Mouse (Mus musculus) cerebellum, adult 9-11 months (tissue): Measurements from ENCODE around the gene Pdzd7.

Source experiments
- DNase-seq: peaks from one replicate; pipeline ENCODE4 v3.0.0; 2022

The Pdzd7 gene

DNA sequence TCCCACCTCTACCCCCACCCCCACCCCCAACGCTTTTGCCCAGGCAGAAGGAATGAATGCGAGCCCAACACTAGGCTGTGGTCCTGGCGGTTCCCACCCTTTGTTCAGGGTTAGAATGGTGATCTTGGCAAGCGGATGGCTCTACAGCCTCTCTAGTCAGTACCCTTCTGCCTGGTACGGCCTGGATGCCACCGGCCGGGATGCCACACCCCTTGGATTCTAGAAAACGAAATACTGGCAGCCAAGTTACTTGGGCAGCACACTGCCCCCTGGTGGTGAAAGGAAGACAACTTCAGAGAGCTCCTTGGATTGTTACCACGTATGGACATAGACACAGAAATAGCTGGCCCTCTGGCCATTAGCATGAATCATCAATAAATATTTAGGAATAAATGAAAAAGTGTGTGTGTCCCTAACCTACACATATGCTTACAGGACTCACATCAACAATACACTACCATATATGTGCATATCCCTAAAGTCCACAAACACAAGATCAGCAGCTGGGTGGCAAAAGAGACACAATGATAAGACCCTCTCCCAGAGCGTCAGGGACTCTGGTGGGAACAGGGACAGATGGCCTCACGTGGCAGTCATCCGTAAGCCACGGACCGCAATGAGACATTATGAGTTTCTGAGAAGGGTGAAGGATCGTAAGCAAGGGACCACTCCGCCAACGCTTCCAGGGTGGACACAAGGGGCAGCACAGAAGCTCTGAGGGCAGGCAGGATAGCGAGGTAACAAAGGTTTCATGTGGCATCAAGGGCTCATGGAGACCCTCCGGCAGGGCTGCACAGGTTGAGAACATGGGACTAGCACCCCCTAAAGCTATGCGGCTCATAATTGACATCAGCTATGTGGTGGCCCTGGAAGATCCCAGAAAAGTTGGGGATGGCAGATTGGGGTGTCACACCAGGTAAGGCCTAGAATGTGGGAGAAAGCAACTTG is 14.5 kb downstream of the Pdzd7 start:
- DNase-seq = peak; percentile 89

DNA sequence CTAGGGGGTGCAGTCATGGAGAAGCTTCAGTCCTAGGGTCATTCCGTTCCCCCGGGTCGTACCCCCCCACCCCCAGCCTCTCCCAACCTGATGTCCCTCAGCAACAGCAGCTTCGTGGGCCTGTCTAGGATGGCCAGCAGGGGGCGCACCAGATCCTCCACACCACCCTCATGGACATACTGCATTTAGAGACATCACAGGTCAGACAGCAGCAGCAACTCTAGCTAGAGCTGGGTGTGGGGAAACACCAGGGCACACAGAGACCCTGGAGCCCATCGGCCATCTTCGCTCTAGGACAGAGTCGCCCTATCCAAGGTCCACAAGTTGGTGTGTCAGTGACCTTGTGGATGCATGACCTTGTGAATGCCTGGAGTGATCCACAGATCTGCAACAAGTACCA is 15.4 kb downstream of the Pdzd7 start:
- DNase-seq = peak; percentile 79

DNA sequence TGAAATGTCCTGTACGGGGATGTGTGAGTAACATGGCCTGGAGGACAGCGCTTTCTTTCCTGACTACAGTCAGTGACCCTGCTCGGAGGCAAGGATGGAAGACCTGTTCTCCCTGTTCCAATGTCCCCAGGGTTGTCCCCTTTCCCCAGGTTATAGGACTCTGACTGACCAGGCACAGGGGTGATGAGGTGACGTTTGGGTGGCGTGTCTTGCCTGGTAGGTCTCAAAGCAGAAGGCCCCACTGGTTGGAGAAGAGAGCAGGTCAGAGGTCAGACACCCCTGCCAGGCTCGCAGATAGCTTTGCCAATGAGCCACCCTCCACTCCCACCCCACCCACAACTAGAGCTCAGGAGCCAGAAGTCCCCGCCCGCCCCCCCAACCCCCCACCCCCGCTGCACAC is 15.9 kb downstream of the Pdzd7 start:
- peak; percentile 56 for DNase-seq

DNA sequence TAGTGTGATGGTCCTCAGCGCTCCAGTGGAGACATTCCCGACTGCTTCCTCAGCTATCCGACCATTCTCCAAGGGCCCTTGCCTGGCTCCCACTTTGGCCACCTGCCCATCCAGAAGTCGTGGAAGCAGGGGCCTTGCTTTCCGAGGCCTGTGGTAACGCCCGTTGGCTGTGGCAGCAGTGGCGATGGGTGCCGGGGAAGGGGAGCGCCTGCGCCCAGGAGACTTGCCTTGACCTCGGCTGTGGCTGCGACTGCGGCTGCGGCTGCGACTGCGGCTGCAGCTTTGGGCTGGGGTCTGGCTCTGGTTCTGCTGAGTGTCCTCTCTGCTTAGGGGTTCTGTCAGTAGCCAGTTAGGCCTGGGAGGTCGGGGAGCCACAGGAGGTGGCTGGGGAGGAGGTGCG is 16.8 kb downstream of the Pdzd7 start:
- DNase-seq = peak; percentile 52

DNA sequence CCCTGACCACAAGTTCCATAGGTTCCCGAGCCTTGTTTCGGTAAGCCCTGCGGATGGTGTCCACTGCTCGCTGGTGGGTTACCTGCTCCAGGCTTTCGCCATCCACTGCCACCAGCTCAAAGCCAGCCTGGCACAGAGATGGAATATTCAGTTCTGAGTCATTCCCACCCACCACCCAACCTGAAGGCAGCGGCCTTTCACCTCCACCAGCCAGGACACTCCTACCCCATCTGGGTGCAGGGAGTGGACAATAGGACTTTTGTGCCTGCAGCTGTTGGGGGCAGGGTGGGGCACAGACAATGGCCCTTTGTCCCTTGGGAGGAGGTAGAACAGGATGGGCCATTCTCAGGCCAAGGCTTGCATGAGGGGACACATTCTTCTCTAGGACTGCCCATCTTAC is 17.7 kb downstream of the Pdzd7 start:
- DNase-seq = peak; percentile 64

DNA sequence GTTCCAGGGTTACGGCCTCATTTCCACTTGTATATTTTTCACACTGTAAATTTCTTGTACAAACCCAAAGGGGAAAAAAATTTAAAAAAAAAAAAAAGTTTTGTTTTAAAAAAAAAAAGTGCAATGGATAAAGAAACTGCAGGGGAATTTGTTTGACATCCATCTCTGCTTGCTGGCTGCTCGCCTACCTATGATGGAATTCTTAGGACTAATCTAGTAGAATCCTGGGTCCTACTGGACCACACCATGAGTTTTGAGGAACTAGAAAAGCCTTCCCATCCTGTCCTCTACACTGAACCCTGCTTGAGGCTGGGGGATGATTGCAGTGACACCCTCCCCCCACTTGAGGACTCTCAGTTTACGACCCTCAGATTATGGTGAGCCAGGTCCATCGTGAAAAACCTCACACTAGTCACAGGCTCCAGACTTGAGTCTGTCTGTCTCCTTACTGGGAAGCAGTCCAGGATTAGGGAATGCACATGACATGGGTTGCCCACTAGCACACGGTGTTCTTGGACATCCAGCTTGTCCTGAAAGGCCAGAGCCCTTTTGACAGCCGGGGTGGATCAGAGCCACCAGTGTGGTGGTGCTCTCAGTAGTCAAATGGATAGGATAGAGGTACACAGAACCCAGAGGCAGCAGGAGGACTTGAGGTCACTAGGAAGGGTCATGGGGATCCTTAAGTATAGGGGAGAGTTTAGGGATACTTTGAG is 18.4 kb downstream of the Pdzd7 start:
- DNase-seq = peak; percentile 26

DNA sequence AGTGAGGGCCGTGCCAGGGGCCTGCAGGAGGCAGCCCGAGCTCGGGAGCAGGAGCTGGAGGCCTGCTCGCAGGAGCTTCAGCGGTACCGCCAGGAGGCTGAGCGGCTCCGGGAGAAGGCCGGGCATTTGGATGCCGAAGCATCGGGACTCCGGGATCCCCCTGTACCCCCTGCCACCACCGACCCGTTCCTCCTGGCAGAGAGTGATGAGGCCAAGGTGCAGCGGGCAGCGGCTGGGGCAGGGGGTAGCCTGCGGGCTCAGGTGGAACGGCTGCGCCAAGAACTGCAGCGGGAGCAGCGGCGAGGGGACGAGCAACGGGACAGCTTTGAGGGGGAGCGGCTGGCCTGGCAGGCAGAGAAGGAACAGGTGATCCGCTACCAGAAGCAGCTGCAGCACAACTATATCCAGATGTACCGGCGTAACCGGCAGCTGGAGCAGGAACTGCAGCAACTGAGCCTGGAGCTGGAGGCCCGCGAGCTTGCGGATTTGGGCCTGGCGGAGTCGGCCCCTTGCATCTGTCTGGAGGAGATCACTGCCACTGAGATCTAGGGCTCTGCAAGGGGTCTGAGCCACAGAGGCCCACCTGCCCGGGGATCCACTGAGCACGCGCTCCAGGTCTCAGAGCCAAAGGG is 19.5 kb downstream of the Pdzd7 start:
- DNase-seq = peak; percentile 43

DNA sequence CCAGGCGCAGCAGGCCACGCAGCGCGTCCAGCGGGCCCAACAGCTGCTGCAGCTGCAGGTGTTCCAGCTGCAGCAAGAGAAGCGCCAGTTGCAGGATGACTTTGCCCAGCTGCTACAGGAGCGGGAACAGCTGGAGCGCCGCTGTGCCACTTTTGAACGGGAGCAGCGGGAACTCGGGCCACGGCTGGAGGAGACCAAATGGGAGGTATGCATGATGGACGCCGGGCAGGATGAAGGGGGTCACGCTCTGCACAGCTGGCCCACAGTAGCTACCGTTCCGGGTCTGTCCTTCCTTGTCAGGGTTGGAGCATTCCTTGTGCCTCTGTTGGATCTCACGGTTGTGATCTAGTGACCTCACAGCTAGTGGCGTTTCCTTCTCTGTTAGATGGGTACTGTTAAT is 20.7 kb downstream of the Pdzd7 start:
- DNase-seq = peak; percentile 37

DNA sequence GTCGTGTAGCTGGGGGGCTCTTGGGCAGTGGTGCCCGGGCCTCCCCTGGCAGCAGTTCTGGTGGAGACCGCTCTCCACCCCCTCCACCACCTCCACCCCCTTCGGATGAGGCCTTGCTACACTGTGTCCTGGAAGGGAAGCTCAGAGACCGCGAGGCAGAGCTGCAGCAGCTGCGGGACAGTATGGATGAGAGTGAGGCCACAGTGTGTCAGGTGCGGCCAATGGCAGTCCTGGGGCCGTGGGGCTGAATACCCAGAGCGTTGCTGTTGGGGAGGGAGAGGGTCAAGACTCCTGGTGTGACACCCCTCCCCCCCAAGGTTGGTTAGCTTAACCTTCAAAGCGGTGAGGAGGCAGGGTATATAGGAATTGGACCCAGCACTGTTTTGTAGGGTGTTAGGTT is 21.5 kb downstream of the Pdzd7 start:
- DNase-seq = no peak

DNA sequence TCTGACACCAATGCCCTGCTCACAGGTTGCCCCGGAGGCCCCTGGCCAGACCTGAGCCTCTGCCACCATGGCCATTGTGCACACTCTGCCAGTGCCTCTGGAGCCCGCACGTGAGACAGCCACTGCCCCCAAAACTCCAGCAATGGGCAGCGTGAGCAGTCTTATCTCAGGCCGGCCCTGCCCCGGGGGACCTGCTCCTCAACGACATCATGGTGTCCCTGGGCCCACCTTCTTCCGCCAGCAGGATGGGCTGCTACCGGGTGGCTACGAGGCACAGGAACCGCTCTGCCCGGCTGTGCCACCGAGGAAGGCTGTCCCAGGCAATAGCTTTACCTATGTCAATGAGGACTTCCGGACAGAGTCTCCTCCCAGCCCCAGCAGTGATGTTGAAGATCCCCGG is 24.2 kb downstream of the Pdzd7 start:
- DNase-seq = peak; percentile 40

DNA sequence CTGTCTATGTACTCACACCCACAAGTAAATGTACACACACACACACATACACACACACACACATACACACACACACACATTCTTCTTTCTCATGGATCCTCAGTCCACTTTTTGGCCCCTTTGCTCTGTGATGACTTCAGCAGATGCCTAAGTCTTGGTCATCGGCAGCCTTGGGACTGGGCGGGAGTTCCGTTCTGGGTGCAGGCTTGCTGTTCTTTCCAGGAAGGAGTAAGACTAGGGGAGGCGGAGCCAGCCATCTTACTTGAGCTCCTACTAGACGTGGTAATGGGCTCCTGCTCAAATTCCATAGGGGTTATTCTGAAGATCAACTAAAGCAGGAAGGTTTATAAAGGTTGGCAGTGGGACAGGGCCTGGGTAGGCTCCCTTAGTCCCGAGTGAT is 25.2 kb downstream of the Pdzd7 start:
- no peak for DNase-seq

DNA sequence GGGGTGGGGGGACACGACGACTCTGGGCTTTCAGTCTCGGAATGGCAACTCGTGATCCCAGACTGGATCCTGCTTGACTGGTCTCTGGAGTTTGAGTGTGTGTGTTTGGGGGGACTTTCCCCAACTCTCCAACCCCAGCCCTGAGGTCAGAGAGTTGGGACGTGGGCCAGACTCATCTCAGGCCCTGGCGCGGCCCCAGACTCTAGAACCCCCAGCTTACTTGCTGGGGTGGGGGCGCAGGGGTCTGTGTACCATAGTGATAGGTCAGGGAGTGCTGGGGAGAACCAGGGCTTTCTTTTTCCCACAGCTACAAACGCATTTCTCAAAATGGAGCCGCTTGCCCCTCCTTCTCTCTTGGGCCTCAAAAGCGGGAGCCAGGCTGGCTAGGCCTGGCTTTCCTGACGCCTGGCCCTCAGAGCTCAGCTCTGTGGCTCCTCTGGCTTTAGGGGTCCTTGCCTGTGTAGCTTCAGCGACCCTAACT is 27.1 kb downstream of the Pdzd7 start:
- DNase-seq = peak; percentile 79

DNA sequence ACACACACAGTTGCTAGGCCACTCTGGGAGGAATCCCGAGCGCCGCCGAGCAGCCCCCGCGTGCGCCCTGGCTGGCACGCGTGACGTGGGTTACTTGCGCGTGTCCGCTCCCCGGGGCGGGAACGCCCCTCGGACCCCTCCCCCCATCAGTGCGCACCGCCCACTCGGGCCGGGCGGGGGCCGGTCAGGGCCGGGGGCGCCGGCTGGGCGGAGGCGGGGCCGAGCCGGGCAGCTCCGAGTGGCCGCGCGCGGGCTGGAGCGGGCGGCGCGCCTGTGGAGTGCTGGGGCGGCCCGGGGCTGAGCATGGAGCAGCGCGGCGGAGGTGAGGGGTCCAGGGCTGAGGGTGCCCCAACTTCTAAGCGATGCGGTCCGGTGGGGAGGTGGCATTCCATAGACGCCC is 27.6 kb downstream of the Pdzd7 start:
- peak; percentile 89 for DNase-seq

DNA sequence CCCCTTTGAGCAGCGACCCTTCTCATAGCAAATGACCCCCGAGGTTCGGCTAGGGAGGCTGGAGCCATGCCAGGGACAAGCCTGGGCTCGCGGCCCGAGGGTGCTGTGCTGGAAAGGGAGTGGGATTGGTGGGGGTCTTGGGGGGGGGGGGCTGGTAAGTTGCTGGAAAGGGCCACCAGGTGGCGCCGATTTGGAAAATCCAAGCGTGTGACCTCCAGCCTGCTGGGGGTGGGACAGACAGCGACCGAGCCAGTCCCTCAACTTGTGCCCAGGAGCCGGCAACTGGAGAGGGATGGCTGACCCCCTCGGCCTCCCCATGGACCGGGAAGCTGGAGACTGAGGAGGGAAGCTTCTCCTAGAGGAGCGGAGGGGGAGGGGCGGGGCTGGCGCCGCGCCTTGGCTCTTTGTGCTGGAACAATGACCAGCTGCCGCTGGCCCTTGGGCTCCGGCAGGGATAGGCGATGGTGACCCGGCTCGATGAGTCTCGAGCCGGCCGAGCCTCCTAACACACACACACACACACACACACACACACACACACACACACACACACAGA is 28.2 kb downstream of the Pdzd7 start:
- peak; percentile 92 for DNase-seq

DNA sequence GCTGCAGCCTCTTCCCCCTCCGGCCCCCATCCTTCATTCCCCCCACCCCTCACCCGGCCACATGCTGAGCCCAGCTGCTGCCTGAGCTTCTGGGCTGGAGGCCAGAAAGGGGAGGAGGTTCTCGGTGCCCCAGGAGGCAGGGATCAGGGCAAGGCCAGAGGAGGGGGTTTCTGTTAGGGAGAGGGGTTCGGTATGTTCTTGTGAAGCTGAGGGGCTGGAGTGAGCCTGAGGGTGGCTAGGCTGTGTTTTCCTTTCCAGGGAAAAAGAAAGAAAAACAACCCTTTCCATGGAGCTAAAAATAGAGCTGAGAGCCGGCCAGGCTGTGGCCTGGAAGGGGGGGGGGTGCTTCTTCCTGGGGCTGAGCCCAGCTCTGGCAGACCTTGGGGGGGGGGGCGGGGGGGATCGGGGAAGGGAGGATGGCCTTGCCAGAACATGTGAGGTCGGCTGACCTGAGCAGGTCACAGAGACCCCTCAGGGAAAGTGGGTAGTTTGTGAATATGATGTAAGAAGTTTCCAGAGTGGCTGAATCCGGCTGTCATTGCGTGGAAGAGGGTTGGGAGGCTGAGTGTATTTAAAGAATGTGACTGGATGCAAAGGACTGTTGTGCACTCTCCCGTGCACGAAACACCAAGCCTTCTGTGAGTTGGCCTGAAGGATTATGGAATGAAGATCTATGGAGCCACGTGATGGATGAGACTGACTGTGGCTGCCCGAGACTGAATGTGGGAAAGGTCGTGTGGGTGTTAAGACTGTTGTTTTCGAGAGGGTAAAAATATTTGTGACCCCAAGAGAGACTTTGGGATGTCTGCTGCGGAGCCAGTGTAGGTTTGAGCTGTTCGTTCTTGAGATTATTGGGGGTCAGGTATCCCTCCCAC is 28.9 kb downstream of the Pdzd7 start:
- peak; percentile 89 for DNase-seq

DNA sequence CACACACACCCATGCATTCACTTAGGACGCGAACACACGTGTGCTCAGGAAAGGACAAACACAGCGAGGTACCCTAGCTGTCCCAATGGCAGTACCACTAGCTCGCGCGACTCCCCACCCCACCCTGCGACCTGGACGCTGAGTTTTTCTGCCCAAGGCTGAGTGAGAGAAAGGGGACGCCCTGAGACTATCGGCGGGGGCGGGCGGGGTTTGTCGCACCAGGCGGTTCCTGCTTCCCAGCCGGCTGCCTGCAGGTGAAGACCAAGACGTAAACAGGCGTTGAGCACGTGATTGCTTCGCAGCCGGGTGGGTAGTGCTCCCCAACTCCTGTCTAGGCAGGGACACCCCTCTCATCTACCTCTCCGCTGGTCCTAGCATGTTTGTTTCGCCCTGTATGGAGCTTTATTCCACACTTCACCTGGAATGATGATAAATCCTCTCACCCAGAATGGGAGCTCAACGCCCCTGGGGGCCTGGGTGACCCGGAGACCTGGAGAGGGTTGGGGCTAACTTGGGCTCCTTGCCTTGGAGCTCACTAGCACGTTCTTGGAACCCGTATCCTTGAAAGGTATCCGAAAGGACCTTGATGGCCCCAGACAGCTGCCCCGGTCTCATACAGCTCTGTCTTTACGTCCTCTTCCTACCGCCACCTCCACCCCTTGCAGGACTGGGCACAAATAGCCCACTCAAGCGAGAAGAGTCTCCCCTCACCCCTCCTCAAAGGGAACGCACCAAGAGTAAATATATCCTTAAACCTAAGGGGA is 29.8 kb downstream of the Pdzd7 start:
- DNase-seq = peak; percentile 84

DNA sequence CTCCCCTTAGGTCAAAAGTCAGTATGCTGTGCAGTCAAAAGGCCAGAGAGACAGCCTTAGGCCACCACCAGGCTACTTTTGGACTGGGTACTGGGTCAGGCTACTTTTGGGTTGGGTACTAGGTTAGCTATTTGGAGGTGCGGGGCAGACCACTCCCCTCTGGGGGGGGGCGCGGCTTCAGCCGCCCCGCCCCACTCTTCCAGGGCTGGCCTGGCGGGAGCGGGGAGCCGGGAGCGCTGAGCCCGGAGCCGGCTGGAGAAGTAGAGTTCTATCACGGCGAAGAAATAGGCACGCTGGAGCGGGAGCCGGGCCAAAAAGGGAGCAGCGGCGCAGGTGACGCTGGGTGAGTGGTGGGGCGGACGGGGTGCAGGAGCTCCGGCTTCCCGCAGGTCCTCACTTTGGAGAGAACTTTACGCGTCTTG is 30.5 kb downstream of the Pdzd7 start:
- peak; percentile 84 for DNase-seq

DNA sequence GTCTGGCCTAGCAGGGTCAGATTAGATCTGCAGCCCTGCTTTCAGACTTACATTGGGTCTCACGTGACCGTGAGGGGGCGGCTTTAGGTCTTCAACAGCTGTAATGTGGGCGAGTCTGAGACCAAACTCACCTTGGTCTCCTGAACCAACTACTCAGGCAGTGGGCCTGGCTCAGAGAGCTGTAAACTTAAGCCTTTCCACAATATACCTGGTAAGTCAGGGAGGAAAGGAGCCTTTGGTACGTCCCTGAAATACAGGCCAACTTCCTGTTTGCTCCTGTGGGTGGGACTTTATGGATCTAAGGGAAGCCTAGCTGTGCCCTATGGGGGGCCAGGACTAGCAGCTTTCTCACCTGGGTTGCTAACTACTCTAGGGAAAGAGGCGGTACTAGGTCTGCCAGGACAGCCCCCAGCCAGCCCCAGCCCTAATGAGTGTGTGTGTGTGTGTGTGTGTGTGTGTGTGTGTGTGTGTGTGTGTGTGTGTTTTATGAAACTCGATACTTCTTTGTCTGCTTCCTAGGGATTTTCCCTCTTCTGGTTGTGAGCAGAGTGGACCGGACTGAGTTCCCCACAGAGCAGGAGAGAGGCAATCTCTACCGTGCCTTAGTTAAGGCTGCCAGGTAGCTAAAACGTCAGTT is 31.1 kb downstream of the Pdzd7 start, which contains the start of gene Lzts2:
TSS of gene Lzts2 (plus strand) at position 80 of the 637 bp plus-strand sequence.
- peak; percentile 59 for DNase-seq

DNA sequence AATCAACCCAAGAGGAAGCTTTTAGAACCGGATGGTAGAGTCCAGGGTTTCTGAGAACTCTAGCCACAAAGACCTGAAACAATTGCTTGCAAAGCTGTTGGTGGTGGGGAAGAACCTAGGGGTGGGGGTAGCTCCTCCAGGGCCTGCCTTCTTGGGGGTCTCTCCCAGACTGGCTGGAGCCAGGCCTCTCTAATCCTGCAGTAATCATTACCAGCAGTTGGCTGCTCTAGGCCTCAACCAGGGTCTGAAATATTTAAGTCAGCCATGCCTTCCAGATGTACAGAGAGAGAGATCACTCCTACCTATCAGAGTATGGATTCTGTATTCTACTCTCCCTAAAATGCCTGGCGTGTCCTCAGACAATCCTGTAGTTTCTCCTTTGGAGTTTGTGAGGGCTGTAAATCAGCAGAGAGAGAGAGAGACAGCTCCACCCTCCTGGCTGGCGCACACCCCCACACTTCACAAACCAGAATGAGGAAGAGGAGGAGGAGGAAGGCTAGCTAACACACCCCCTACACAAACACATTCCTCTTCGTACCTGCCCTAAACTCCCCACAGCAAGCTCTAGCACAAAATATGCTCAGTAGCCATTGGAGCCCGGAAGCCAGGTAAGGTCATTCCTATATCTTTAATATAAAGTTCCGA is 31.8 kb downstream of the Pdzd7 start:
- no peak for DNase-seq

DNA sequence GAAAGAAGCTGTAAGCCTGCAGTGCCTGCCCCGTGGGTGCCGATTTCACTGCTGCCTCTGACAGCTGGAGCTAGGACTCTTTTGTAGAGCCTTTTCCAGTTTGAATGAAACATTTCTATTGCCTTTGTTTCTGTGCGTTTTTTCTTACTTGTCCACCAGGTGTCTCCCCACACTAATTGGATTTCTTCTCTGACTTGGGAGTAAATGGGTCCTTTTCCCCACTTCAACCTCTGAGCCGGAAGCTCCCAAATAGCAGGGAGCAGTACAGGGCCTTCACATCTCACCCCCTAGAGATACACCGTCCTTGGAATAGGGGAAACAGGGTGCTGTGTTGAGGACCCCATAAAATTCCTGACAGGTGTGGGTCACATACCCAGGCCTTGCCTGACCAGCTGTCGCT is 32.9 kb downstream of the Pdzd7 start:
- DNase-seq = no peak
